Mouse (Mus musculus): ENCODE measurements around the gene Gm14685. TPM values are rescaled to one million over a fixed set of nuclear protein-coding genes. Genes with fewer than 3 reads are reported as not detected.
A peak's percentile ranks its signal among the peaks of the same experiment; 100 is the strongest.
"Not testable (repeated sequence)": the region's sequence is repeated elsewhere in the genome, so short reads cannot be mapped to it uniquely, and the experiment has no call there.

Gene Gm14685
- 0.28 and 0.51 TPM in 2 replicates for polyA plus RNA-seq (2015; fragmentation: Nextera tagmentation; extraction: Ambion mirVana)

- H3K9me3 ChIP-seq; H3K27me3 ChIP-seq; H3K4me3 ChIP-seq; H3K4me1 ChIP-seq (replicated peaks); H3K36me3 ChIP-seq; H3K4me2 ChIP-seq; H3K27ac ChIP-seq; H3K9ac ChIP-seq; ATAC-seq (ENCODE audit: low FRiP score): not testable (repeated sequence)
- WGBS, result no CpG with 5 or more reads among the region's 7 CpGs
Observed at GRCm38 (mm10) chrX:73116747-73117146, at the start of gene Gm14685. Gm14685 (plus strand) TSS chrX:73117047.

GRCm38 (mm10) chrX:73082267-73083055, 34.4 kb upstream of the Gm14685 start, which contains the start of gene Xlr4a:
Xlr4a (minus strand) TSS chrX:73082478.
- 87% methylated on average over 19 of the region's 19 CpGs for WGBS

GRCm38 (mm10) chrX:73096941-73097508, 19.8 kb upstream of the Gm14685 start, which contains the start of gene Xlr3a:
Xlr3a (minus strand) TSS chrX:73097095.
- H3K4me1 ChIP-seq (replicated peaks); ATAC-seq (ENCODE audit: low FRiP score); H3K4me3 ChIP-seq; H3K9me3 ChIP-seq; H3K27me3 ChIP-seq; H3K36me3 ChIP-seq; H3K4me2 ChIP-seq; H3K9ac ChIP-seq; H3K27ac ChIP-seq: not testable (repeated sequence)
- 74% methylated on average over 13 of the region's 13 CpGs for WGBS

More at GRCm38 (mm10) chrX:73082267-73083055, 34.4 kb upstream of the Gm14685 start, which contains the start of gene Xlr4a:
- not testable (repeated sequence) for ATAC-seq (ENCODE audit: low FRiP score); H3K27me3 ChIP-seq; H3K36me3 ChIP-seq; H3K9ac ChIP-seq; H3K4me2 ChIP-seq; H3K4me1 ChIP-seq (replicated peaks); H3K4me3 ChIP-seq; H3K27ac ChIP-seq; H3K9me3 ChIP-seq

GRCm38 (mm10) chrX:73122859-73123829, 6.3 kb downstream of the Gm14685 start:
- H3K27ac ChIP-seq; H3K27me3 ChIP-seq; H3K9ac ChIP-seq; H3K4me2 ChIP-seq; H3K4me1 ChIP-seq (replicated peaks); H3K36me3 ChIP-seq; H3K9me3 ChIP-seq; H3K4me3 ChIP-seq: not testable (repeated sequence)
- ATAC-seq (ENCODE audit: low FRiP score), result peak; percentile 77
- no CpG with 5 or more reads among the region's 12 CpGs for WGBS

- not testable (repeated sequence) for H3K9ac ChIP-seq; H3K4me2 ChIP-seq; H3K27me3 ChIP-seq; H3K4me3 ChIP-seq; H3K27ac ChIP-seq; H3K4me1 ChIP-seq (replicated peaks); H3K9me3 ChIP-seq; H3K36me3 ChIP-seq
- ATAC-seq (ENCODE audit: low FRiP score), result peak; percentile 83
- WGBS, result no CpG with 5 or more reads among the region's 7 CpGs
Observed at GRCm38 (mm10) chrX:73143218-73143618, 26.4 kb downstream of the Gm14685 start.

- not testable (repeated sequence) for ATAC-seq (ENCODE audit: low FRiP score); H3K4me2 ChIP-seq; H3K4me3 ChIP-seq; H3K27ac ChIP-seq; H3K27me3 ChIP-seq; H3K9ac ChIP-seq; H3K4me1 ChIP-seq (replicated peaks); H3K36me3 ChIP-seq; H3K9me3 ChIP-seq
- WGBS, result no CpG with 5 or more reads among the region's 20 CpGs
Observed at GRCm38 (mm10) chrX:73148496-73148895, 31.6 kb downstream of the Gm14685 start, which contains the start of gene Xlr5b. Xlr5b (plus strand) TSS chrX:73148796.

- not testable (repeated sequence) for H3K9ac ChIP-seq; H3K27ac ChIP-seq; H3K4me1 ChIP-seq (replicated peaks); H3K9me3 ChIP-seq; H3K4me2 ChIP-seq; H3K27me3 ChIP-seq; ATAC-seq (ENCODE audit: low FRiP score); H3K36me3 ChIP-seq; H3K4me3 ChIP-seq
- no CpG with 5 or more reads among the region's 7 CpGs for WGBS
Observed at GRCm38 (mm10) chrX:73149350-73149749, 32.5 kb downstream of the Gm14685 start, which contains the start of gene DXBay18. DXBay18 (minus strand) TSS chrX:73149450.

GRCm38 (mm10) chrX:73176889-73177288, 60.0 kb downstream of the Gm14685 start, which contains the start of gene Spin2d:
Spin2d (minus strand) TSS chrX:73176989.
- not testable (repeated sequence) for H3K9me3 ChIP-seq; H3K36me3 ChIP-seq; H3K9ac ChIP-seq; H3K27ac ChIP-seq; H3K4me1 ChIP-seq (replicated peaks); H3K4me3 ChIP-seq; H3K4me2 ChIP-seq; H3K27me3 ChIP-seq; ATAC-seq (ENCODE audit: low FRiP score)
- WGBS, result 92% methylated on average over 6 of the region's 15 CpGs

Other genes starting within 250 kb of the Gm14685 start
- 88.2 and 93.0 TPM in 2 replicates for gene Cetn2, start 198.6 kb upstream of the Gm14685 start, polyA plus RNA-seq (2015; fragmentation: Nextera tagmentation; extraction: Ambion mirVana)
- 41.9 and 44.4 TPM in 2 replicates for gene Nsdhl, start 198.5 kb upstream of the Gm14685 start, polyA plus RNA-seq (2015; fragmentation: Nextera tagmentation; extraction: Ambion mirVana)
- 0.96 and 1.5 TPM in 2 replicates for gene Zfp185, start 129.7 kb upstream of the Gm14685 start, polyA plus RNA-seq (2015; fragmentation: Nextera tagmentation; extraction: Ambion mirVana)
- gene Pnma5, start 79.9 kb upstream of the Gm14685 start, polyA plus RNA-seq (2015; fragmentation: Nextera tagmentation; extraction: Ambion mirVana), result not detected in 2 replicates
- 2.3 and 3.0 TPM in 2 replicates for gene Pnma3, start 52.3 kb upstream of the Gm14685 start, polyA plus RNA-seq (2015; fragmentation: Nextera tagmentation; extraction: Ambion mirVana)
- 0.29 and 0.62 TPM in 2 replicates for gene Xlr4a, start 34.6 kb upstream of the Gm14685 start, polyA plus RNA-seq (2015; fragmentation: Nextera tagmentation; extraction: Ambion mirVana)
- 3.5 and 5.1 TPM in 2 replicates for gene Xlr3a, start 20.0 kb upstream of the Gm14685 start, polyA plus RNA-seq (2015; fragmentation: Nextera tagmentation; extraction: Ambion mirVana)
- not detected in 2 replicates for gene Xlr5b, start 31.7 kb downstream of the Gm14685 start, polyA plus RNA-seq (2015; fragmentation: Nextera tagmentation; extraction: Ambion mirVana)
- 0.21 and 0.44 TPM in 2 replicates for gene DXBay18, start 32.4 kb downstream of the Gm14685 start, polyA plus RNA-seq (2015; fragmentation: Nextera tagmentation; extraction: Ambion mirVana)
- gene Spin2d, start 59.9 kb downstream of the Gm14685 start, polyA plus RNA-seq (2015; fragmentation: Nextera tagmentation; extraction: Ambion mirVana), result not detected in 2 replicates
- gene Xlr3b, start 75.2 kb downstream of the Gm14685 start, polyA plus RNA-seq (2015; fragmentation: Nextera tagmentation; extraction: Ambion mirVana), result 18.9 and 23.1 TPM in 2 replicates
- 0.44 and 1.1 TPM in 2 replicates for gene Xlr4b, start 97.3 kb downstream of the Gm14685 start, polyA plus RNA-seq (2015; fragmentation: Nextera tagmentation; extraction: Ambion mirVana)
- 33.2 and 35.2 TPM in 2 replicates for gene F8a, start 111.2 kb downstream of the Gm14685 start, polyA plus RNA-seq (2015; fragmentation: Nextera tagmentation; extraction: Ambion mirVana)
- gene Xlr4c, start 126.1 kb downstream of the Gm14685 start, polyA plus RNA-seq (2015; fragmentation: Nextera tagmentation; extraction: Ambion mirVana), result 0.30 and 0.79 TPM in 2 replicates
- gene Xlr3c, start 148.3 kb downstream of the Gm14685 start, polyA plus RNA-seq (2015; fragmentation: Nextera tagmentation; extraction: Ambion mirVana), result 0.32 and 0.96 TPM in 2 replicates
- not detected in 2 replicates for gene Xlr5a, start 175.9 kb downstream of the Gm14685 start, polyA plus RNA-seq (2015; fragmentation: Nextera tagmentation; extraction: Ambion mirVana)
- gene Xlr5c, start 175.9 kb downstream of the Gm14685 start, polyA plus RNA-seq (2015; fragmentation: Nextera tagmentation; extraction: Ambion mirVana), result not detected in 2 replicates
- gene Gm45015, start 219.8 kb downstream of the Gm14685 start, polyA plus RNA-seq (2015; fragmentation: Nextera tagmentation; extraction: Ambion mirVana), result not detected in 2 replicates
- 10.6 and 10.9 TPM in 2 replicates for gene Zfp275, start 225.6 kb downstream of the Gm14685 start, polyA plus RNA-seq (2015; fragmentation: Nextera tagmentation; extraction: Ambion mirVana)

Data from hindbrain, embryonic 13.5 days (tissue).